Mouse (Mus musculus) stomach, embryonic 14.5 days (tissue): ENCODE measurements around the gene Mad2l2. TPM values are rescaled to one million over a fixed set of nuclear protein-coding genes. Genes with fewer than 3 reads are reported as not detected.

ENCODE experiments used
- ATAC-seq: fragments of 200-750 bp; cut with Nextera tagmentation; 2 replicates; pipeline ENCODE4 v1.8.0; 2017; ENCODE audit warnings: low read depth, moderate TSS enrichment; ENCODE audit not compliant: insufficient number of reproducible peaks, insufficient read depth, low FRiP score
- H3K27ac ChIP-seq: fragments of 300-500 bp; sonication (generic); 2 replicates; pipeline ENCODE4 v1.5.1; 2014; ENCODE audit warnings: mild to moderate bottlenecking, low read length, moderate library complexity, mixed read lengths
- H3K27me3 ChIP-seq: fragments of 300-500 bp; sonication (generic); 2 replicates; pipeline ENCODE4 v1.6.1; 2014; ENCODE audit warnings: low read length, control low read depth, mixed read lengths; ENCODE audit not compliant: control insufficient read depth, insufficient read depth
- H3K36me3 ChIP-seq: fragments of 300-500 bp; sonication (generic); 2 replicates; pipeline ENCODE4 v1.6.1; 2014; ENCODE audit warnings: mild to moderate bottlenecking, control low read depth, low read length, moderate library complexity, mixed read lengths; ENCODE audit not compliant: control insufficient read depth, insufficient read depth
- H3K4me1 ChIP-seq: fragments of 300-500 bp; sonication (generic); 2 replicates; pipeline ENCODE4 v1.6.1; 2014; ENCODE audit warnings: low read length, control low read depth, mixed read lengths; ENCODE audit not compliant: control insufficient read depth, insufficient read depth
- H3K4me2 ChIP-seq: fragments of 300-500 bp; sonication (generic); replicated peaks from 2 replicates; pipeline ENCODE4 v1.6.1; 2014; ENCODE audit warnings: low read depth, low read length, control low read depth
- H3K4me3 ChIP-seq: fragments of 300-500 bp; sonication (generic); 2 replicates; pipeline ENCODE4 v1.5.1; 2014; ENCODE audit warnings: low read depth, low read length, control low read depth
- H3K9ac ChIP-seq: fragments of 300-500 bp; sonication (generic); replicated peaks from 2 replicates; pipeline ENCODE4 v1.6.1; 2014; ENCODE audit warnings: low read depth, mild to moderate bottlenecking, control low read depth, low read length, moderate library complexity, mixed read lengths
- H3K9me3 ChIP-seq: fragments of 300-500 bp; sonication (generic); 2 replicates; pipeline ENCODE4 v1.6.1; 2016; ENCODE audit warnings: low read depth, low read length, control low read depth; ENCODE audit not compliant: control insufficient read depth
- WGBS: fragments of 180-500 bp; shearing (Covaris S2); extraction: QIAGEN DNeasy Blood & Tissue Kit; methylation state at CpG from one replicate; pipeline ENCODE4 v1.1.7; 2014; 5-methylcytosine and 5-hydroxymethylcytosine counted together
- polyA plus RNA-seq: library from polyadenylated mRNA; unstranded; fragments of >200 nt; fragmentation: Nextera tagmentation; extraction: Ambion mirVana; gene quantifications from 2 replicates; pipeline ENCODE4 v1.2.1, GENCODE M21; 2014

Mad2l2 gene
- polyA plus RNA-seq, 1 experiment from 2014 or later, result 51.2 TPM

- WGBS, result 76% methylated on average over 3 of the region's 3 CpGs
- H3K4me1 ChIP-seq, result peaks cover 16% of the 10 kb centered on the region; the same call in 1 of the 2 replicates
- no peak for ATAC-seq
- H3K9ac ChIP-seq, result no peak overlapping the region
- H3K27ac ChIP-seq, result no peak overlapping the region
- no peaks in the 10 kb centered on the region for H3K9me3 ChIP-seq
- no peaks in the 10 kb centered on the region for H3K27me3 ChIP-seq
- no peaks in the 10 kb centered on the region; the same call in 1 of the 2 replicates for H3K36me3 ChIP-seq
- no peak overlapping the region for H3K4me2 ChIP-seq
- no peak overlapping the region for H3K4me3 ChIP-seq
These were observed 44.3 kb upstream of the Mad2l2 start for GRCm38 (mm10) chr4:148085907-148086305.

- peak; percentile 34; the same call in 1 of the 2 replicates for ATAC-seq
These were observed 42.9 kb upstream of the Mad2l2 start for GRCm38 (mm10) chr4:148087091-148087906.

GRCm38 (mm10) chr4:148087907-148088527, 42.2 kb upstream of the Mad2l2 start, which contains the start of gene Agtrap:
TSS of gene Agtrap (minus strand) at chr4:148088031.
- peak; percentile 92 for ATAC-seq
- peak within 1 kb of the TSS; percentile 64 for H3K9ac ChIP-seq
- peak within 1 kb of the TSS; percentile 1; the same call in 1 of the 2 replicates for H3K27ac ChIP-seq
- peak within 1 kb of the TSS; percentile 87 for H3K4me2 ChIP-seq
- H3K36me3 ChIP-seq, result no peaks in the 10 kb centered on the region
- peaks cover 16% of the 10 kb centered on the region; the same call in 1 of the 2 replicates for H3K4me1 ChIP-seq
- no peaks in the 10 kb centered on the region for H3K9me3 ChIP-seq
- WGBS, result 5% methylated on average over 34 of the region's 34 CpGs
- no peaks in the 10 kb centered on the region for H3K27me3 ChIP-seq
- peak within 1 kb of the TSS; percentile 78 for H3K4me3 ChIP-seq

More at GRCm38 (mm10) chr4:148087091-148087906, 42.9 kb upstream of the Mad2l2 start:
- Histone ChIP-seq H3K4me2 (peak overlapping the region; percentile 87), H3K9me3 (no peaks in the 10 kb centered on the region), H3K4me1 (peaks cover 16% of the 10 kb centered on the region; the same call in 1 of the 2 replicates), H3K4me3 (peak overlapping the region; percentile 78), H3K27me3 (no peaks in the 10 kb centered on the region), H3K27ac (peak overlapping the region; percentile 1; the same call in 1 of the 2 replicates), H3K9ac (peak overlapping the region; percentile 64), H3K36me3 (no peaks in the 10 kb centered on the region)
- 3% methylated on average over 30 of the region's 30 CpGs for WGBS

GRCm38 (mm10) chr4:148089166-148089565, 41.0 kb upstream of the Mad2l2 start:
- Histone ChIP-seq H3K27me3 (no peaks in the 10 kb centered on the region), H3K9me3 (no peaks in the 10 kb centered on the region), H3K27ac (no peak overlapping the region), H3K4me2 (no peak overlapping the region), H3K4me3 (no peak overlapping the region), H3K4me1 (peaks cover 8% of the 10 kb centered on the region; the same call in 1 of the 2 replicates), H3K9ac (no peak overlapping the region), H3K36me3 (no peaks in the 10 kb centered on the region)
- 62% methylated on average over 4 of the region's 4 CpGs for whole genome bisulfite sequencing
- ATAC-seq, result no peak

GRCm38 (mm10) chr4:148091181-148091580, 39.0 kb upstream of the Mad2l2 start:
- Histone ChIP-seq H3K9me3 (no peaks in the 10 kb centered on the region), H3K36me3 (no peaks in the 10 kb centered on the region), H3K9ac (no peak overlapping the region), H3K4me1 (peaks cover 5% of the 10 kb centered on the region; the same call in 1 of the 2 replicates), H3K4me2 (no peak overlapping the region), H3K27ac (no peak overlapping the region), H3K4me3 (no peak overlapping the region), H3K27me3 (no peaks in the 10 kb centered on the region)
- 81% methylated on average over 1 of the region's 1 CpGs for WGBS
- no peak for ATAC-seq

- WGBS, result 86% methylated on average over 11 of the region's 11 CpGs
These were observed 37.5 kb upstream of the Mad2l2 start for GRCm38 (mm10) chr4:148092551-148093271.

GRCm38 (mm10) chr4:148094161-148094560, 36.0 kb upstream of the Mad2l2 start:
- no peak overlapping the region for H3K4me2 ChIP-seq
- no peaks in the 10 kb centered on the region for H3K36me3 ChIP-seq
- no peak for ATAC-seq
- 84% methylated on average over 5 of the region's 5 CpGs for WGBS
- H3K4me3 ChIP-seq, result no peak overlapping the region
- no peaks in the 10 kb centered on the region for H3K27me3 ChIP-seq
- no peaks in the 10 kb centered on the region for H3K4me1 ChIP-seq
- no peak overlapping the region for H3K27ac ChIP-seq
- H3K9me3 ChIP-seq, result no peaks in the 10 kb centered on the region
- no peak overlapping the region for H3K9ac ChIP-seq

More at GRCm38 (mm10) chr4:148092551-148093271, 37.5 kb upstream of the Mad2l2 start:
- H3K9me3 ChIP-seq, result no peaks in the 10 kb centered on the region
- H3K4me2 ChIP-seq, result no peak overlapping the region
- no peak overlapping the region for H3K27ac ChIP-seq
- no peaks in the 10 kb centered on the region for H3K27me3 ChIP-seq
- H3K4me1 ChIP-seq, result no peaks in the 10 kb centered on the region
- no peak overlapping the region for H3K4me3 ChIP-seq
- no peak overlapping the region for H3K9ac ChIP-seq
- ATAC-seq, result no peak
- H3K36me3 ChIP-seq, result no peaks in the 10 kb centered on the region

- no peaks in the 10 kb centered on the region for H3K4me1 ChIP-seq
- WGBS, result 70% methylated on average over 4 of the region's 4 CpGs
- no peak overlapping the region for H3K27ac ChIP-seq
- ATAC-seq, result no peak
- no peak overlapping the region for H3K4me3 ChIP-seq
- H3K27me3 ChIP-seq, result no peaks in the 10 kb centered on the region
- H3K9ac ChIP-seq, result no peak overlapping the region
- H3K36me3 ChIP-seq, result no peaks in the 10 kb centered on the region
- no peak overlapping the region for H3K4me2 ChIP-seq
- H3K9me3 ChIP-seq, result no peaks in the 10 kb centered on the region
These were observed 35.1 kb upstream of the Mad2l2 start for GRCm38 (mm10) chr4:148095081-148095480.
